Mouse (Mus musculus): Measurements from ENCODE around the gene Rps3. TPM values are rescaled to one million over a fixed set of nuclear protein-coding genes. Genes with fewer than 3 reads are reported as not detected.

Rps3 gene
- total RNA-seq, 2 experiments from 2014 or later: 362 to 382 TPM

DNA sequence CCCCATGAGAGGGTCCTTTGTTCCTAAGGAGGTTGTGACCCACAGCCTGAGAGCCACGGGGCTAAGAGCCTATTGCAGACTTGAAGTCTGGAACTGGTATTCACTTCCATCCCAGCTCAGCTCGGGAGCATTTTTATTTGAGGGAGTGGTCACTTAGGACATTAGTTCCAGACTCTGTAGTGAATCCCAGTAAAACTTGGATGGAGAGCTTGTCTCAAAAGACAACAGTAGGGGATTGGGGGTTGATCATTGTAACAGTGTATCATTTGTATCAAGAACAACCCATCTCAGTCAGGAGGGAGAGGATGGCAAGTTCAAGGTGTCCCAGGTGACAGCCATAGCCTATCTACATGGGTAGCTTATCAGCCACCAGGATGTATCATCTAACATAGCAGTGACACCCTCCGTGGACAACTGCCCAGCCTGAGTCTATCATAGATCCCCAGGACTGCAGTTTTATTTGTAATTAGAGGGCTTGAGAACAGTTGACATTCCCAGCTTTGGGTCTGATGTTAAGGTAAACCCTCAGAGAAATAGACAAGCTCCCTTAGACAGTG, 6.9 kb downstream of the Rps3 start:
- DNase-seq: no peak

DNA sequence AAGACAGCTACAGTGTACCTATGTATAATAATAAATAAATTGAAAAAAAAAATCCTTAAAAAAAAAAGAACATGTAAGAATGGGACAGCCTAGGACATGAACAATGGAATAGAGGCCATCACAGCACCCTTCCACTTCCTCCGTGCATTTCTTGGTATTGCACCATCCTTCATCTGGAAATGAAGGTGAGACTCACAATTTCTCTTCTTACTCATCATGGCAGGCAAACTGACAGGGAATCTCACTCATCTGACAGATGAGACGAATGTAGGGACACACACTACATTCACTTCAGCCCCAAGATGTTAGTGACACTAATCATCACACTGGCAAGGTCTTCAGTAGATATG, 8.0 kb downstream of the Rps3 start:
- no peak for DNase-seq

DNA sequence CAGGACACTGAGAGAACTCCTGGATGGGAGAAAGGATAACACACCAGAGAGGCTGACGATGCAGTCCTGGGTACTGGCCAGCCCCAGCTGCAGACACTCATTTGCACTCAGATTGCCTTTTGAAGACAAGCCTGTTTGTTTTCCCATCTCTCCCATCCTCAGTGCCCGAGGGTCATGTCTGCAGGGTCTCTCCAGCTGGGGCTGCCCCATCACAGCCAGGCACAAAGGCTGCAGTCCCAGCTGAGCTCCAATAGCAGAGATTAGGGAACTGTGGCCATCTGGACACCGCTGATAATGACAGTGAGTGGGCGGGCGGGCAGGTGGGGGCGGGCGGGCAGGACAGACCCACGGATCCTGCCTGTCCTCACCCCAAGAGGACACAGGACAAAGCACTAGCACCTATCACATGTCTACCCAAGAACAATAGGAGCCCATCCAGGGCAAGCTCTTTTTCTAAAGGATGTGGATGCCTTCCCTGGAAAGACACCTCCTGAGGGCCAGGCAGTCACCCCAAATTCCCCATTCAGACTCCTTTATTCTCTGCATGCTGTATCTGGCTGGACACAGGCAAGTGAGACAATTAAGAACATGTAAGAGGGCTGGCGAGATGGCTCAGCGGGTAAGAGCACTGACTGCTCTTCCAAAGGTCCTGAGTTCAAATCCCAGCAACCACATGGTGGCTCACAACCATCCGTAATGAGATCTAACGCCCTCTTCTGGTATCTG, 8.5 kb downstream of the Rps3 start:
- no peak for DNase-seq

DNA sequence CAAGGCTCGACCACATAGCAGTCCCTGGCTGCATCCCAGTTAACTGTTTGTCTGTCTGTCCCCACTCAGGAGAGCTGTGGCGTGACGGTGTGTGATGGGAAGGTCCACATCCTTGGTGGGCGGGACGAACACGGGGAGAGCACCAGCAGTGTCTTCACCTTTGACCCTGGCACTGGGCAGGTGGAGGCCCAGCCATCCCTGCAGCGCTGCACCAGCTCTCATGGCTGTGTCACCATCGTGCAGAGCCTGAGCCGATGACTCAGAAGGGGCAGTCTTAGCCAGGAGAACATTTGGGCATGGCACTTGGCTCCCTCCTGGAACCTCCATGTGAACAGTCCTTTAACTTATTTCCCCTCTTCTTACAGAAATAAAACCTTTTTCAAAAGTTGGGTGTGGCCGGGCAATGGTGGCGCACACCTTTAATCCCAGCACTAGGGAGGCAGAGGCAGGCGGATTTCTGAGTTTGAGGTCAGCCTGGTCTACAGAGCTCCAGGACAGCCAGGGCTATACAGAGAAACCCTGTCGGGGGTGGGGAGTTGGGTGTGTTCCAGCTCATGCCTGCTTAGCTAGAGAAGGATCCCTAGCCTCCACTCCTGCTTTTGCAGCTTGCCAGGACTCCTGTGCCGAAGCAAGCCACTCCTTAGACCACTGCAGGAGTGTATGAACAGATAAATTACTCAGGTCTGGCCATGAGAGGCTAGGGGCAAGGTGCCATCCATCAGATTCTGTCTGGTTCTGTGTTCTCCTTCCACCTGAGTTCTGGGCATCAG, 9.7 kb downstream of the Rps3 start:
- no peak for DNase-seq

DNA sequence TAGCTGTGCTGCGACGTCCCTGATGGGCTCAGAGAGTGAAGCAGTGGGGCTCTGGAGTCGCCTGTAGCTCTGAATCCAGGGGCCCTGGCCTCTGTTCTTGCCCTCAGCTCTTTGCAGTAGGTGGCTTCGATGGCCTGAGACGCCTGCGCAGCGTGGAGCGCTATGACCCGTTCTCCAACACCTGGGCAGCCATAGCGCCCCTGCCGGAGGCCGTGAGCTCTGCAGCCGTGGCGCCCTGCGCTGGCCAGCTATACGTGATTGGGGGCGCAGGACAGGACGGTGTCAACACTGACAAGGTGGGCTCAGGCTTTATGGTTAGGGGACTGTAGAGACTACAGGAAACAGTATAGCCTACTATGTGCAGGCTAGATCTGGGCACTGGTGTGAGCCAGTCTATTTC, 12.0 kb downstream of the Rps3 start:
- no peak for DNase-seq

DNA sequence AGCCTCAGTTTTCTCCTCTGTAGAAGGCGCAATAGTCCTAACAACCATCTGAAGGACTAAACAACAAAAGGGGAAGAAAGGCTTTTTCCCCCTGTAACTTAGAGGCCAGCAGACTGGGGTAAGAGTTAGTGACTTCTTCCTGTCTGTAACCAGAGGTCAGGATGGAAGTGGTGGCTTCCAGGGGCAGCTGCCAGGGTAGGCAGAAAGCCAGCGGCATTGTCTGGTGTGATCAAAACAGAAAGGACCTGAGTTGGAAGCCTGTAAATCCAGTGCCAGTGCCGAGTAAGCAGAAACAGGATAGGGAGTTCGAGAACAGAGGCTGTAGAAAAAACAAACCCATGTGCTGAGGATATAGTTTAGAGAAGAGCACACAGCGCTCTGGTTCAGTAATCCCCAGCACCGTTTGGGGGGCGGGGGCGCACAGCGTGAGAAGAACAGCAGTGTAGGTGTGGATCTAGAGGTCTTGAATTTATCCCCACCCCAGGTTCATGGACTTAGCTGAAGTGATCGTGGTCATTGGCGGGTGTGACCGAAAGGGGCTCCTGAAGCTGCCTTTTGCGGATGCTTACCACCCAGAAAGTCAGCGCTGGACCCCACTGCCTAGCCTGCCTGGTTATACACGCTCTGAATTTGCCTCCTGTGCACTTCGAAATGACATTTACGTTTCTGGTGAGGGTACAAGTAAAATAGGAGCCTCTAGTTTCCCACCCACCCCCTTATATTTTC, 13.7 kb downstream of the Rps3 start:
- DNase-seq: peak; percentile 39

DNA sequence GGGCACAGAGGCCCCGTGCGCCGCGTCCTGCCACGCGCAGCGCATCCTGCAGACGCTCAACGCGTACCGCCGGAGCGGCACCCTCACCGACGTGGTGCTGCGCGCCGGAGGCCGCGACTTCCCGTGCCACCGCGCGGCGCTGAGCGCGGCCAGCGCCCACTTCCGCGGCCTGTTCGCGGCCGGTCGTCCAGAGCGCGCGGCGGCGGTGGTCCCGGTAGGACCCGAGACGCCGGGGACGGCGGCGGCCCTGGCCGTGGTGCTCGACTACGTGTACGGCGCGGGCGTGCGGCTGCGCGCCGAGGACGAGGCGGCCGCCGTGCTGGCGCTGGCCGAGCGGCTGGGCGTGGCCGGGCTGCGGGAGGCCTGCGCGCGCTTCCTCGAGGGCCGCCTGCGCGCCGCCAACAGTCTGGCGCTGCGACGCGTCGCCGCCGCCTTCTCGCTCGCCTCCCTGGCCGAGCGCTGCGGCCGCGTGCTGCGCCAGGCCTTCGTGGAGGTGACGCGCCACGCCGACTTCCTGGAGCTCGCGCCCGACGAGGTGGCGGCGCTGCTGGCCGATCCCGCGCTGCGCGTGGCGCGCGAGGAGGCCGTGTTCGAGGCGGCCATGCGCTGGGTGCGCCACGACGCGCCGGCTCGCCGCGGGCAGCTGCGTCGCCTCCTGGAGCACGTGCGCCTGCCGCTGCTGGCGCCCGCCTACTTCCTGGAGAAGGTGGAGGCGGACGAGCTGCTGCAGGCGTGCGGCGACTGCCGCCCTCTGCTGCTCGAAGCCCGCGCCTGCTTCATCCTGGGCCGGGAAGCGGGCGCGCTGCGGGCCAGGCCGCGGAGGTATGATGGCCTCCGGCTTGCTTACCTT, 15.0 kb downstream of the Rps3 start:
- DNase-seq: peak; percentile 75

DNA sequence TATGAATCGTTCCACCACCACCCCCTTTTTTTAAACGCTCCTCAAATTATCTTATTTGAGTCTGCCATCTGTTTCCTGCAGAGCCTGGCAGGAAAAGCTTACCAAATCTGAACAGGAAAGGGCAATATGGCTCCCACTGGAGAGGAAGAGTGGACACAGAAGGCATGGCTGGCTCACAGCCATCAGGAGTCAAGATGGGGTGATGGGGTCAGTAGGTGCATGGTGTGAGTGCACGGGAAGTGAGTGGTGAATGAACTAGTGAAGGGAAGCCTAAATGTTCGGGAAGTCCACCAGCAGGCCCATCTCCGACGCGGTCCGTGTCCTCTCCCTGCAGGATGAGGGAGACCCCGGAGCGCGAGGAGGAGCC, 15.6 kb downstream of the Rps3 start:
- peak; percentile 47 for DNase-seq

DNA sequence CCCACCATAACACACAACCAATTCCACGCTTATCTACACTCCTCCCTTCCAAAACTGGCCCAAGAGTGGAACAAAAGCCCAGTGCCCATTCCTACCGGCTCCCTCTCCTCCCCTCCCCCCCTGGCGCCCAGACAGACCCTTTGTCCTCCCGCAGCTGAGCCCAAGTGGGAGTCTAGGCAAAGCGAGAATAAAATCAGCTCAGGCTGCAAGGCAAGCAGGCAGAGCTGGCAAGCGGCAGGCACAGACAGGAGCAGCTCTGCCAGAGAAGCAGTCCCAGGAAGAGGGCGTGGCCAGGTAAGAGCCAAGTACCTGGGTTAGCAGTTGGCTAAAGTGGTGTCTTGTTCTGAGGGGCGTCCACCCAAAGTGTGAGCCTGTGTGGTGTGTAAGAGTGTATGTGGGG, 17.7 kb downstream of the Rps3 start, which contains the start of gene Klhl35:
TSS of gene Klhl35 (plus strand) at position 194 of the 400 bp plus-strand sequence.
- DNase-seq: no peak

DNA sequence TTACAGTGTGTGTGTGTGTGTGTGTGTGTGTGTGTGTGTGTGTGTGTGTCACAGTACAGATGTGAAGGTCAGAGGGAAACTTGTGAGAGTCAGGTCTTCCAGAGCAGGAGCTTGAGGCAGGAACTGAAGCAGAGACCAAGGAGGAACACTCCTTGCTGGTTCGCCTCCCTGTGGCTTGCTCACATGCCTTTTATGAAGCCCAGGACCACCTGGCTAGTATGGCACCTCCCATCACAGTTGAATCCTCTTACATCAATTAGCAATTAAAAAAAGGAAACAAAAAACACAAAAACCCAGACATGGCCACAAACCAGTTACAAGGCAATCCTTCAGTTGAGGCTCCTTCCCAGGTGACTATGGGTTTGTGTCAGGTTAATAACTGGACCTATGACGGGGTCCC, 20.4 kb downstream of the Rps3 start:
- DNase-seq: no peak

DNA sequence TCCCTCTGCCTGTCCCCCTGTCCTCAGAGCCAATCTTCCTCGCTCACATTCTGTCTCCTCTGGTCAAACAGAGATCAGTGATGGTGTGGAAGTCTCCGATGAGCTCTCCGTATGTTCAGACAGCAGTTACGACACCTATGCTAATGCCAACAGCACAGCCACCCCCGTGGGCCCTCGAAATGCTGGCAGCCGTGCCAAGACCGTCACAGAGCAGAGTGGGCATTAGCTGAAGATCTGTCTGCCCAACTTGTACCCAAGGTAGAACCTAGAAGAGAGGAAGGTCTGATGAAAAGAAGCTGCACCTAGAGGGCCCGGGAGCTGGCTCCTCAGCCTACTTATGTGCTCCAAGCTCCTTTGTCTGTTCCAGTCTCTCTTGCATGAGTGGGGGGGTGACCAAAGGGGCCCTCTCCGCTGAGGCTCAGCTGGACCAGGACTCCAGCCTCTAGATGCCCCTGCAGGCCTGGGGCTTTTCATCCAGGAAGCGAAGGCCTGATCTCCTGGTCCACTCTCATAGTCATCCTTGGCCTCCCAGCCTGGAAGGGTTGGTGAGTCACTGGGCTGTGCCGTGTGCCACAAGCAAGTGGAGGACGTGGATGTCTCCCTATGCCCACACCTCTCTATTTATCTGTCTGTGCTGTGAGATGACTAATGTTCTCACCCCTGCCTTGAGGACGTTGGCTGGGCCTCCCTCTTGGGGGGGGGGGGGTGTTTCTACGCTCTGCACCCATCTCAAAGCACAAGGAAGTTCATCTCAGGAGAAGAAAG, 23.5 kb downstream of the Rps3 start:
- no peak for DNase-seq

DNA sequence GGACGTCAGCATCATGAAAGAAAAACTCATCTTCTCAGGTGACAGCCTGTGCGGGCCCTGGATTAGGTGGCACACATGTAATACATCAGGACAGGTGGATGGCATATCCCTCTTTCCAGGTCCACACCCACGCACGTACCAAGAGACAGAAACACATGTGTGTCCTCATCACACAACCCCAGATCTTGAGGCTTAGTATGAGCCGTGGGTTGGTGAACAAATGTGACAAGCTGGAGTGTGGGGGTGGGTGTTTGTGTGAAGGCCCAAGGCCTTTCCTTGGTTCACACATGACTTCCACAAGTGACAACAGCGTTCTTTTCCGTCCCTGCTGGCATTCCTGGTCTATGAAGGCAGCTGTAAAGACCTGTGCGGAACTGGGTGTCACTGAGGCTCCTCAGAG, 24.7 kb downstream of the Rps3 start:
- no peak for DNase-seq

DNA sequence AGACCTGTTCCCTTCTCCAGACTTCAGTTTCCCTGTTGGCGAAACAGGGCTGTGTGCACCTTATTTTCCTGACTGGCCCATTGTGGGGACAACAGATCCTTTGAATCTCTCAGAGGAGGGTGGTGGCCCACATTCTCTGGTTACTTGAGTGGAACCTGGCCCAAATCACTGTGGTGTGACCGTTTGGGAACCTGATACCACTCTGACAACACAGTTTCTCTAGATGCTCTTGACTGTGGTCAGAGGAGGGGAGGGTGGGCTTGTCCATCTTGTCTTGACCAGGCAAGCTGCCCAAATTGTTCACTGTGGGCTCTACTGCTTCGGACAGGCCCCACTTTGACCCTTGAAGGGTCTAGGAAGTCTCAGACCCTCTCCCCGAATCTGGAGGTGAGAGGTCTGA, 29.5 kb downstream of the Rps3 start:
- DNase-seq: no peak

DNA sequence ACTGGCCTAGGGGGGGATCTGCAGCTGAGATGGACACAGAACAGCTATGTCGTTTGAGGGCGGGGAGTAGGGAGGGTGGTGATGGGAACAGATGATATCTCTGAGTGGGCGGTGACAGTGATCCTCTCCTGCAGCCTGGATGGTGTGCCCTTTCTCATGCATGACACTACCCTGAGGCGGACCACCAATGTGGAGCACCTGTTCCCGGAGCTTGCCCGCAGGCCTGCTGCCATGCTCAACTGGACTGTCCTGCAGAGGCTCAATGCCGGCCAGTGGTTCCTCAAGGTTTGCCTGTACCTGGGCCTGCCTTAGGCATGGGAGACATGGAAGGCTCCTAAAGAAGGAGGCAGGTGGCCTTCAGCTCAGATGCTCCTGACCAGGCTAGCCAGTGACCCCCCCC, 30.7 kb downstream of the Rps3 start:
- DNase-seq: no peak

DNA sequence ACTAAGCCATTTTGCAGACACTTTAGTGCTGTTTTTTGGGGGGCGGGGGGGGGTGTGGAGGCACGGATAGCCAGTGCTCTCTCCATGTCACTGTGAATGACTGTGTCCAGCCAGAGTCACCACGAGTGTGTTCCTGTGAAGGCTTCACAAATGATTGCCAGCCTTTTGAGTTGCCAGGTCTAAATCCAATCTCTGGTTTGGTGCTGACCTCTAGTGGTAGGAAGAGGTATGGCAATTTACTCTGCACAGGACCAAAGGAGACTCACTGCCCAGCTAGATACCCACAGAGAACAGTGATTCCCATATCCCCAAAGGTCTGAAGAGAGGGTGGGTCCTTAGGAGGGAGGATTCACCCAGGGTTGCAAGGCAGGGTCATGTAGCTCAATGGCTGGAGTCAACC, 32.8 kb downstream of the Rps3 start:
- peak; percentile 59 for DNase-seq

DNA sequence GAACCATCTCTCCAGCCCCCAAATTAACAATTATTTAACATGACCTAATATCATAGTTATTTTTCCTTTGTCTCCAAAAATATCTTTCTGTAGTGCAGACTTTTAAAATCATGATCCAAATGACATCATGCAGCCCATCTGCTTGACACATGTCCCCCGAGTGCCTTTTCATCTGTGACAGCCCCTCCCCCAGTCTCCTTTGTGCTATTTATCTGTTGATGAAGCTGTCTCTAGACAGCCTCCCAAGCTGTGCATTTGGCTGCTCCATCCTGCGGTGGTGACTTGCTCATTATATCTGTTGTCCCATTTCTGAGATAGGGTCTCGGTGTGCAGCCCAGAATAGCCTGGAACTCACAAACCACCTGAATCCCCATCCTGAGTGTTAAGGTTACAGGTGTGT, 33.8 kb downstream of the Rps3 start:
- DNase-seq: no peak

DNA sequence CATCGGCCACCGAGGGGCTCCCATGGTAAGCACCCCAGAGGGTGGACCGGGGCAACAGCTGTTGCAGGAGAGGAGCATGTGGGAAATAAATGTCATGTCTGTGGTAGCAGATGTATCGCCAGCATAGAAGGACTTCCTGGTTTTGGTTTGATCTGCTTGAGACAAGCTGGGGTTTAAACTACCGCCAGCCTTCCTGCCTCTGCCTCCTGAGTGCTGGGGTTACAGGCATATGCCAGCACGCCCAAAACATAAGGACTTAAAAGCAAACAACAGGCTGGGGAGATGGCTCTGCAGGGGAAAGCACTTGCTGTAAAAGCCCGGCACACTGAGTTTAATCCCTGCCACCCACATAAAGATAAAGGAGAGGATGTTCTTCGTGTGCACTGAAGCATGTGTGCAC, 34.5 kb downstream of the Rps3 start:
- no peak for DNase-seq

DNA sequence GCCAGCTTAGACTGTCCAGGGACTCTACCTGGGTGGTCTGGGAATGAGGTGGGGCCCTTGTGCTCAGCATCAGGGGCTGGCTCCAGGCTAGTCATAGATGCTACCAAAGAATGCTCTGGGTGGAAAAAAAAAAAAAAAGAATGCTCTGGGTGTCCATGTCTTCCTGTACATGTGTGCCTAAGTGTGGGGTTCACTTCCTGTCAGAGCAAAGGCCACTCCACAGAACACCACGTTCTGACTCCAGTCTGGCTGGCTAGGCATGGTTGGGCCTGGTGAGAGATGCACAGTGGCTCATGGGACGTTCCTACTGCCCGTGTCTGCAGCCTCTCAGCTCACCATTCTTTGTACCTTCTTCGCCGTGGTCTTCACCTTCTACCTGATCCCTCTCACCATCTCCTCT, 34.9 kb downstream of the Rps3 start:
- no peak for DNase-seq

DNA sequence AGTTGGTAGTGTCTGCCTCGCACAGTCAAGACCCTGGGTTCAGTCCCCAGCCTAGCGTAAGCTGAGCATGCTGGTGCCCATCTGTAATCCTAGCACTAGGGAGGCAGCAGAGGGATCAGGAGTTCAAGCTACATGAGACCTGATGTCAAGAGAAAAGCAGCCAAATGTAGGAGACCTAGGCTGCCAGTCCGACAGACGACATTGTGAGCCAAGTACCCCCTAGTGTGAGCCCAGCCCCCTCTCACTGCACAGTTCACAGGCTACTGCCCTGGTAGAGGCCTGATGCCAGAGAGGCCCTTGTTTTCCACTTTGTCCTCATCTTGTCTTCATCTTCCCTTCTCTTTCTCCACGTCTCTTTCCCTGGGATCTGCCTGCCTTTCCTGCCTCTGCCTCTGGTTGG, 36.2 kb downstream of the Rps3 start:
- DNase-seq: no peak

DNA sequence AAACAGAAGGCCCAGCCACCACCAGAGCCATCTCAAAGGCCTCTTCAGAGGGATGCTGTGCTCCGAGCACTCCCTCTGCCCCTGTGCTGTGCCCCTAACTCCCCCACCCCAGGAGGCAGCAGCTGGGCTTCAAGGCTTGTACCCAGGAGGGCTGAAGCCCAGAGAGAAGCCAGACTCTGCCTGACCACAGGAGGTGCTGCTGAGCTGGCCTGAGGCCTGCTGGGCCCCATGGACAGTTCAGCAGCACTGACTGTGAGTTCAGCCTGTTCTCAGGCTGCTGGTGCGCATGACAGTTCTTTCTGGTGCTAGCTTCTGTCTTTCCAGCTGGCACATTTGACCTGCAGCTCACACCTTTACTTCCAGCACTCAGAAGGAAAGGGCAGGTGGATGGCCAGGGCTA, 37.7 kb downstream of the Rps3 start:
- DNase-seq: no peak

DNA sequence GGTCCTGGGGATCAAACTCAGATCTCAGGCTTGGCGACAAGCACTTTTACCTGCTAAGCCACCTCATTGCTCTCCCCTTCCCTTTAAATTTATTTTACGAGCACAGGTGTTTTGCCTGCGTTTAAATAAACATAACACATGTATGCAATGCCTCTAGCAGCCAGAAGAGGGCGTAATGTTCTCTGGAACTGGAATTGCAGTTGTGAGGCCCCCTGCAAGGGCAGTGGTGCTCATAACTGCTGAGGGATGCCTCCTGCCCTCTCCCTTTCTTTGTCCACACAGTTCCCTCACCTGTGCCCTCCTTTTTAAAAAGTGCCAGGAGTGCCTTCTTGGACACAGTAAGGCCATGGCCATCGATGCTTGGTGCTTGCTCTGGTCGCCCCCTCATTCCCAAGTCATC, 39.5 kb downstream of the Rps3 start:
- DNase-seq: no peak
